Mouse (Mus musculus): ENCODE results near the gene Dll3. TPM values are rescaled to one million over a fixed set of nuclear protein-coding genes. Genes with fewer than 3 reads are reported as not detected.
"Not testable (repeated sequence)": the region's sequence is repeated elsewhere in the genome, so short reads cannot be mapped to it uniquely, and the experiment has no call there.

Dll3 gene
- total RNA-seq, 2 experiments from 2014 or later, result not detected

DNA sequence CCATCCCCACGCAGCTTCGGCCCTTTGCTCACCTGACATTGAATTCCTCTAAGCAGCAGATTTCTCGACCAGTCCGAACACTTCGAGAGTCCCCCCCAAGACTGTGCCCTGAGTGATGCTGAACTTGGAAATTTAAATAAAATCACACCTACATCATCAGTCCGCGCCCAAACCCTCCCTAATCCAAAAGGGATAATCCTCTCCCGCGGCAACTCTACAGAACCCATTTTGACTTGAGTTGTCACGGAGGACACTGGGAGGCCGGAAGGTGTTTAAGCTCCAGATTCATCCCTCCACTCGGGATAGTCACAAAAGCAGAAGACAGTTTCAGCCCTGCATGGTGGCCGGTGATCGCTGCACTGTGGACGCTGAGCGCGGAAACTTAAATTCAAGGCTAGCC is 50.1 kb downstream of the Dll3 start:
- DNase-seq, result no peak

DNA sequence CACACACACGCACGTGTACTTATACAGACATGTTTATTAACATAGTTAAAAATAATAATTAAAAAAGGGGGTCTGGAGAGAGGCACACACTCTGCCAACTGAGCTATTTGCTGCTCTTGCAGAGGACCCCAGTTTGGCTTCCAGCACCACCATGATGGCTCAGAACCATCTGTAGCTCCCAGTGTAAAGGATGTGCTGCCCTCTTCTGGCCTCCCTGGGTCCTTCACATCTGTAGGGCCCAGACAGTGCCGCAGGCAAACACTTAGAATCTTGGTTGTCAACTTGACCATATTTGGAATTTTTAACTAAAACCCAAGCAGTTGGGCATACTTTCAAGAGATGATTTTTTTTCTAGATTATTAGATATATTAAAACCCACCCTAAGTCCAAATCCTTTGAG is 53.1 kb downstream of the Dll3 start:
- no peak for DNase-seq

- DNase-seq, result not testable (repeated sequence)
Observed at GRCm38 (mm10) chr7:28243943-28244342, 58.1 kb downstream of the Dll3 start.

Other genes with a start within 250 kb of the Dll3 start
- under 1 TPM; 0.22 to 0.64 TPM for gene Fcgbp, start 231.0 kb downstream of the Dll3 start, total RNA-seq (2021)
- gene 9530053A07Rik, start 172.8 kb downstream of the Dll3 start, total RNA-seq (2021), result not detected
- 10 to 100 TPM; 28.9 to 32.8 TPM for gene Fbl, start 132.5 kb downstream of the Dll3 start, total RNA-seq (2021)
- gene Dyrk1b, start 122.8 kb downstream of the Dll3 start, total RNA-seq (2021), result 10 to 100 TPM; 26.0 to 32.6 TPM
- gene Eid2, start 34.4 kb downstream of the Dll3 start, total RNA-seq (2021), result 10 to 100 TPM; 11.5 to 12.4 TPM
- gene Eid2b, start 24.5 kb downstream of the Dll3 start, total RNA-seq (2021), result 10 to 100 TPM; 13.9 to 15.5 TPM
- not detected for gene Selenov, start 11.1 kb downstream of the Dll3 start, total RNA-seq (2021)
- gene Timm50, start 9.8 kb upstream of the Dll3 start, total RNA-seq (2021), result 10 to 100 TPM; 66.3 to 66.6 TPM
- 10 to 100 TPM; 53.4 to 60.9 TPM for gene Supt5, start 36.5 kb upstream of the Dll3 start, total RNA-seq (2021)
- gene Rps16, start 48.4 kb upstream of the Dll3 start, total RNA-seq (2021), result 100 to 1,000 TPM; 517 to 602 TPM
- 10 to 100 TPM; 11.3 to 13.4 TPM for gene Plekhg2, start 70.4 kb upstream of the Dll3 start, total RNA-seq (2021)
- gene Zfp36, start 78.0 kb upstream of the Dll3 start, total RNA-seq (2021), result 10 to 100 TPM; 18.4 to 27.3 TPM
- 10 to 100 TPM; 21.8 TPM for gene Med29, start 90.5 kb upstream of the Dll3 start, total RNA-seq (2021)
- 10 to 100 TPM; 39.5 to 44.5 TPM for gene Paf1, start 90.7 kb upstream of the Dll3 start, total RNA-seq (2021)
- 1 to 10 TPM; 5.4 to 7.8 TPM for gene Gmfg, start 135.2 kb upstream of the Dll3 start, total RNA-seq (2021)
- gene Lrfn1, start 149.7 kb upstream of the Dll3 start, total RNA-seq (2021), result under 1 TPM; 0.46 to 0.65 TPM
- gene Ifnl2, start 208.2 kb upstream of the Dll3 start, total RNA-seq (2021), result not detected
- not detected for gene Ifnl3, start 220.6 kb upstream of the Dll3 start, total RNA-seq (2021)
- gene Sycn, start 238.6 kb upstream of the Dll3 start, total RNA-seq (2021), result not detected
- not detected for gene Nccrp1, start 245.0 kb upstream of the Dll3 start, total RNA-seq (2021)